Mouse (Mus musculus): ENCODE results near the gene Gm29797. TPM values are rescaled to one million over a fixed set of nuclear protein-coding genes. Genes with fewer than 3 reads are reported as not detected.

Gene Gm29797
- not detected for polyA plus RNA-seq (2017; shearing (Covaris generic))

DNA sequence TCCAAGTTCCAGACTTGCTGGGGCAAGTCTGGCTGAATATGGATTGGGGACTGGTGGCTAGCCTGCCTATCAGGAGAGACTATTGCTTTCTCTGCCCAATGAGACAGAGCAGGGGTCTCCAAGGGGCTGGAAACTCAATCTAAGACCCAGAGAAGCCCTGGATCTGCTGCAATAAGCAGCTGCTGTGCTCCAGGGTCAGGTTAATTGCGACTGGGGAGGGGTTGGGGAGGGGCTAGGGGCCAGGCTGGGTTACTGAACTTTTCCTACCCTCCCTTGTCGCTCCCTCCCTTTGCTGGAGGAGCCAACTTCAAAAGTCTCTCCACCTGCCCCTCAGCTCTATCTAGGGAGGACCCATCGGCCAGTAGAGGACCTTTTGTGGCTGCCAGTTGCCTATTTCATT is at the start of gene Gm29797:
Gene Gm29797, plus strand, starts transcription at position 301 of the 400 bp plus-strand sequence.

DNA sequence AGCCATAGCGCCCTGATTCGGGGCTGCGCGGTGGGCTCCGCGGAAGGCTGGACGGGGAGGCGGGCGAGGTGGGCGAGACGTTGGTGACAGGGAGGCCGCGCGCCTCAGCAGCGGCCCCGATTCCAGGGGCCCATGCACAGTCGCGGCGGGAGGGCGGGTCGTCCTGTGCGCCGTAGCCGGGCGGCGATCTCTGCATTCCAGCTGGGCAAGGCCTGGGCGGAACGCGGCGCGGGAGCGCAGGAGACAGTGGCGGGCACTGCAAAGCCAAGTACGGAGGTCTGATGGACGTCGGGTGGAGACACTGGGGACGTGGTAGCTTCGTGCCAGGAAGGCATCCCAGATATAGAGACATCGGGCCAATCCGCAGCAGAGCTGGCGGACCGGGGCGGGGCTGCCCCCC is 14.5 kb downstream of the Gm29797 start, which contains the start of gene Sox18:
Gene Sox18, minus strand, starts transcription at position 315 of the 400 bp plus-strand sequence.

DNA sequence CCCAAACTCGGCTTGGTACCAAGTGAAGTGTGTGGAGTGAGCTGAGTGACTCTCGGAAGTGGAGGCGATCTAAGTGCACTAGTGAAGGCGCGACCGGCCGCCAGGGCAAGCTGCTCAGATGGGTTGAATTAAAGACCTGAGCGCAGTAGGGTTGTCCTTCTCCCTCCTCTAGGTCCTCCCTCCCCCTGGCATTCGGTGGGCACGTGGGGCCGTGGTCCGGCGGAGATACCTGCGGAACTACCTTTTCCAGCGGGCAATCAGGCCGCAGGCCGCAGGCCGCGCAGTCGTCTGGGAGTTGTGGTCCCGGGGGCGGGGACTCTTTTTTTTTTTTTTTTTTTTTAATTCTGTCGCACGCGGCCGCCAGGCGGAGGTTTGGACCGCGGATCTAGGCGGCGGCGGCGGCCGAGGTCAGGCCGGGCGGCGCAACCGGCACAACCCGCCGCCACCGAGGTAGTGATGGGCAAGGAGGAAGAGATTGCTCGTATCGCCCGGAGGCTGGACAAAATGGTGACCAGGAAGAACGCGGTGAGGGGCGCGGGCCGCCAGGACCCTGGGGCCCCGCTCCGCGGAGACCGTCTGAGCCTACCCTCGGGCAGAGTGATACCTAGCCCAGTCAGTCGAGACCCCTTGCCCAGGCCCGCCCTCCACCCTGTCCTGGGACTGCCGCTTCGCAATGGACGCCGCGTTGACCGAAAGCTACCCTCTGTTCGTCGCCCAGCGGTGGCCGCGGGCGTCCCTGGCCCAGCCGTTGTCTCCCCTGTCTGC is 23.3 kb downstream of the Gm29797 start, which contains the start of gene Tcea2:
Gene Tcea2, plus strand, starts transcription at position 360 of the 765 bp plus-strand sequence.

DNA sequence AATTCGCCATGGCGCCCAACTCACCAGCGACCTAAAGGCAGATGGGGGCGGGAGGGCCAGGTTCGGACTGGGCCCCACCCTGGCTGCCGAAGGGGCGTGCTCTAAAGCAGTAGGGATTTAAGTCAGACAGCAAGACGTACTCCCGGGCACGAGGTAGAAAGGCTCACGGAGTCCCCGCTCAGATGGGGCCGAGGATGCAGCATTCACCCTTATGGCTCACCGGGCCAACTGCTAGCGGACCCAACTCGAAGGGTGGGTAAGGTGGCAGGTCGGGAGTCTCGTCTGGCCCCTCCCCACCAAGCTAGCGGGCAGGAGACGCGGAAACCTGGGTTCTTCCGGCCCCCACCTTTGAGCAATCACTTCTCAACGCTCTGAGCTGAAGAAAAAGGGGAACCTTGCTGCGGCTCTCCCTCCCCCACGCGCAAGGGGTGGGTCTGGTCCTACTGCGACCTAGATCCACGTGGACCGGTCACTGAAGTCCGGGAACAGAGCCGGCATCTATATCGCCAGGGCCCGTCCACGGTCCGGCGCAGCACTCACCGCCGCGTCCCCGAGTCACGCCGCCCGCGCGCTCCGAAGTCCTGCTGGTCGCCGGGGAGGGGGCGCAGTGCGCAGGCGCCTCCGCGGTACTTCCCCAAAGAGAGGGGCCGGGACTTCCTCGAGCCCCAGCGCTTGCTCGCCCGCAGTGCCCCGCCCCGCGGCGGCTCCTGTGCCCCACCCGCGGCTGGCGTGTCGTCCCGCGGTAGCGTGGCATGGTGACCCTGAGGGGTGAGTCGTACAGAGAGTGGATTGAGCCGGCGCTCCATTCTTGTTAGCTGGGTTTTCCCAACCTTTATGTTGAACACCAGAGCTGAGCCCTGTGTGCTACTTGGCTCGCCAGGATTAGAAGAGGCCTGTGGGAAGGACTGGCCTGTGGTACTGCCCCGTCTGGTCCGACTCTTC is 36.8 kb downstream of the Gm29797 start, which contains the start of gene Rgs19:
Gene Rgs19, minus strand, starts transcription at position 639 of the 942 bp plus-strand sequence.

DNA sequence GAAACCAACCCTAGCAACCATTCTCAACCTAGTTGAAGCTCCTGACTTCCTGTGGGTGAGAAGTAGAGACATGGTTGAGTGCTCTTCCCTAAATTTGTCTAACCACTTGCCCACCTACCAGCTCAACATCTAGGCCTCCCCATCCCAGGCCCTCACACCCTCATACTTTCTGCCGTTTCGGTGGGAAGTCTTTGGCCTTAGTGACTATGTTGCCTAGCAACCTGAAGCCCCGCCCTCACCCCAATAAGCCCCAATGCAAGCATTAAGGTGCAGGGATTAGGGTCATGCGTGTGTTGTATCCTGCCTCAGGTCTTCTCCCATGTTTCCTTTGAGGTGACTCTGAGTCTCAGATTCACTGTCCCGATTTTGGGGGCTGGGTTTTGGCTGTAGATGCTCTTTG is 41.4 kb downstream of the Gm29797 start, which contains the start of gene Lkaaear1:
Gene Lkaaear1, minus strand, starts transcription at position 202 of the 400 bp plus-strand sequence.

Other genes with a start within 250 kb of the Gm29797 start
- 2.1 TPM for gene Zbtb46, start 197.6 kb upstream of the Gm29797 start, polyA plus RNA-seq (2017; shearing (Covaris generic))
- gene Abhd16b, start 163.8 kb upstream of the Gm29797 start, polyA plus RNA-seq (2017; shearing (Covaris generic)) = not detected
- 82.2 TPM for gene Tpd52l2, start 159.9 kb upstream of the Gm29797 start, polyA plus RNA-seq (2017; shearing (Covaris generic))
- 114 TPM for gene Dnajc5, start 136.5 kb upstream of the Gm29797 start, polyA plus RNA-seq (2017; shearing (Covaris generic))
- 226 TPM for gene Uckl1, start 72.1 kb upstream of the Gm29797 start, polyA plus RNA-seq (2017; shearing (Covaris generic))
- gene Prpf6, start 65.2 kb upstream of the Gm29797 start, polyA plus RNA-seq (2017; shearing (Covaris generic)) = 88.6 TPM
- 40.6 TPM for gene Zfp512b, start 64.2 kb upstream of the Gm29797 start, polyA plus RNA-seq (2017; shearing (Covaris generic))
- 37.9 TPM for gene Samd10, start 57.8 kb upstream of the Gm29797 start, polyA plus RNA-seq (2017; shearing (Covaris generic))
- gene Sox18, start 14.6 kb downstream of the Gm29797 start, polyA plus RNA-seq (2017; shearing (Covaris generic)) = not detected
- 19.6 TPM for gene Tcea2, start 23.3 kb downstream of the Gm29797 start, polyA plus RNA-seq (2017; shearing (Covaris generic))
- gene Rgs19, start 36.9 kb downstream of the Gm29797 start, polyA plus RNA-seq (2017; shearing (Covaris generic)) = 222 TPM
- gene Lkaaear1, start 41.4 kb downstream of the Gm29797 start, polyA plus RNA-seq (2017; shearing (Covaris generic)) = not detected
- gene Oprl1, start 58.0 kb downstream of the Gm29797 start, polyA plus RNA-seq (2017; shearing (Covaris generic)) = 0.34 TPM
- gene Myt1, start 106.3 kb downstream of the Gm29797 start, polyA plus RNA-seq (2017; shearing (Covaris generic)) = not detected
- 71.4 TPM for gene Pcmtd2, start 180.8 kb downstream of the Gm29797 start, polyA plus RNA-seq (2017; shearing (Covaris generic))
- gene Polr3k, start 207.3 kb downstream of the Gm29797 start, polyA plus RNA-seq (2017; shearing (Covaris generic)) = 30.3 TPM

All from CD4-positive, CD25-positive, alpha-beta regulatory T cell (primary cell).